Mouse (Mus musculus): ENCODE results near the gene Uba2. TPM values are rescaled to one million over a fixed set of nuclear protein-coding genes. Genes with fewer than 3 reads are reported as not detected.
"Not testable (repeated sequence)": the region's sequence is repeated elsewhere in the genome, so short reads cannot be mapped to it uniquely, and the experiment has no call there.

Uba2 gene
- polyA plus RNA-seq, 1 experiment from 2014 or later: 239 TPM

DNA sequence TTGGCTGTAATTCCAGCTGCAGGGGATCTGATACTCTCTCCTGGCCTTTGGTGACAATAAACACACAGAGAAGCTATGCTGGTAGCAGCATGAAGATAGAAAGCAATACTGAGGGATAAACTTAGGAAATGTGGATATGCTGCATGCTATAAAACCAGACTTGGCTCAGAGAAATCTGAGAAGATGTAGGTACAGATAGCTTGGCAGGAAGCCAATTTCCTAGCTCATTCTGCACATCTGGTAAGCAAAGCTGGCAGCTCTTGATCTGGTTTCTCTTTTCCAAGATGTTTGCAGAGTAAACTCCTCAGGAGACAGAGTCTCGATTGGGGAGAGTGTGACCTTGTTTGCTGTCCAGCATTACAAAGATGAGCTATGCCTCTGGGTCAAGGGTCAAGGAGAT is 48.8 kb downstream of the Uba2 start:
- H3K27ac ChIP-seq; H3K4me3 ChIP-seq; H3K9me3 ChIP-seq; H3K4me1 ChIP-seq (replicated peaks); H3K27me3 ChIP-seq (ENCODE audit: insufficient read depth, poor library complexity, severe bottlenecking); DNase-seq (ENCODE audit: low spot score): not testable (repeated sequence)
- 65% methylated on average over 1 of the region's 1 CpGs for WGBS
- H3K36me3 ChIP-seq: peaks cover 67% of the 10 kb centered on the region

- DNase-seq (ENCODE audit: low spot score): no peak
- peaks cover 84% of the 10 kb centered on the region for H3K36me3 ChIP-seq
- WGBS: 96% methylated on average over 3 of the region's 3 CpGs
Observed at GRCm38 (mm10) chr7:34116601-34117000, 52.8 kb downstream of the Uba2 start.

GRCm38 (mm10) chr7:34109190-34109589 is 60.2 kb downstream of the Uba2 start:
- no peaks in the 10 kb centered on the region for H3K4me1 ChIP-seq (replicated peaks)
- WGBS: 85% methylated on average over 5 of the region's 5 CpGs
- peaks cover 47% of the 10 kb centered on the region for H3K36me3 ChIP-seq
- peaks cover 3% of the 10 kb centered on the region; the same call in 1 of the 2 replicates for H3K9me3 ChIP-seq
- no peak for DNase-seq (ENCODE audit: low spot score)
- no peak overlapping the region for H3K4me3 ChIP-seq
- H3K27me3 ChIP-seq (ENCODE audit: insufficient read depth, poor library complexity, severe bottlenecking): no peaks in the 10 kb centered on the region
- no peak overlapping the region for H3K27ac ChIP-seq

More at GRCm38 (mm10) chr7:34116601-34117000, 52.8 kb downstream of the Uba2 start:
- Histone ChIP-seq H3K27me3 (ENCODE audit: insufficient read depth, poor library complexity, severe bottlenecking) (no peaks in the 10 kb centered on the region), H3K4me3 (no peak overlapping the region), H3K9me3 (no peaks in the 10 kb centered on the region), H3K27ac (no peak overlapping the region), H3K4me1 (replicated peaks) (no peaks in the 10 kb centered on the region)

DNA sequence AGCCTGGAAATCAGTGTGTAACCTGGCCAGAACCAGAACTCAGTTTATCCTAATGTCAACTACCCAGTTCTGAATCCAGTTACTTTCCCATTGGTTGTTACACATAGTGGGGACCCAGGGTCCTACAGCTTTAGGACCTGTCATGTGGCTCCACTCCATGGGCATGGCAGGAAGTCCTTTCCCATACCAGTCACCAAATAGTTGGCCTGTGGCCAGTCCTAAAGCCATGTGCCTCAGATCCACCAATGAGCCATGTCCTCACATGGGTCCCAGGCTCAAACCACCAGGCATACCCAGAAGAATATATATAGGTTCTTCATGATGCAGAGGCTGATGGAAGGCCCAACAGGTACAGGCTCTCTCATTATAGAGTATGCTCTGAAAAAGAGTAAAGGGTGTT is 68.1 kb downstream of the Uba2 start:
- H3K9me3 ChIP-seq: peaks cover 35% of the 10 kb centered on the region
- no peak for DNase-seq (ENCODE audit: low spot score)
- no peaks in the 10 kb centered on the region for H3K4me1 ChIP-seq (replicated peaks)
- no peak overlapping the region for H3K4me3 ChIP-seq
- no peak overlapping the region for H3K27ac ChIP-seq
- no peaks in the 10 kb centered on the region for H3K36me3 ChIP-seq
- H3K27me3 ChIP-seq (ENCODE audit: insufficient read depth, poor library complexity, severe bottlenecking): no peaks in the 10 kb centered on the region

DNA sequence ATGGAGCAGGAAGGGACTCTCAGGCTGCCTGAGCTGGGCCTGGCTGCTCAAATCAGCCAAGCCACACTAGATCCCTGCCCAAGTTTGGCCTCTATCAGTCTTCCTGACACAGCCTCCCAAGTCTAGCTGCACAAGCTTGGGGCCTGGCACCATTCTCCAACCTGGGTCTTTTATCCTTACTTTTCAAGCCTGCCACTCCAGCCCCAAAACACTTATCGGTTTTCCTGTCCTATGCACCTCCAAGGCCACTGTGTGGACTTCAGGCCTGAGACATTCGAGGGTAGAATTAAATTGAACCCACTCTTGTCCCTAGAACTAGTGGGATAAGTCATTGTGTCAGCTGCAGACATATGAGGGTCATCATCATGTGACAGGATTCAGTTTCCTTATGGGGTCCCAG is 69.4 kb downstream of the Uba2 start:
- Histone ChIP-seq H3K27ac (no peak overlapping the region), H3K4me3 (no peak overlapping the region), H3K27me3 (ENCODE audit: insufficient read depth, poor library complexity, severe bottlenecking) (no peaks in the 10 kb centered on the region), H3K36me3 (no peaks in the 10 kb centered on the region), H3K9me3 (peaks cover 39% of the 10 kb centered on the region), H3K4me1 (replicated peaks) (no peaks in the 10 kb centered on the region)
- 77% methylated on average over 2 of the region's 2 CpGs for WGBS
- no peak for DNase-seq (ENCODE audit: low spot score)

DNA sequence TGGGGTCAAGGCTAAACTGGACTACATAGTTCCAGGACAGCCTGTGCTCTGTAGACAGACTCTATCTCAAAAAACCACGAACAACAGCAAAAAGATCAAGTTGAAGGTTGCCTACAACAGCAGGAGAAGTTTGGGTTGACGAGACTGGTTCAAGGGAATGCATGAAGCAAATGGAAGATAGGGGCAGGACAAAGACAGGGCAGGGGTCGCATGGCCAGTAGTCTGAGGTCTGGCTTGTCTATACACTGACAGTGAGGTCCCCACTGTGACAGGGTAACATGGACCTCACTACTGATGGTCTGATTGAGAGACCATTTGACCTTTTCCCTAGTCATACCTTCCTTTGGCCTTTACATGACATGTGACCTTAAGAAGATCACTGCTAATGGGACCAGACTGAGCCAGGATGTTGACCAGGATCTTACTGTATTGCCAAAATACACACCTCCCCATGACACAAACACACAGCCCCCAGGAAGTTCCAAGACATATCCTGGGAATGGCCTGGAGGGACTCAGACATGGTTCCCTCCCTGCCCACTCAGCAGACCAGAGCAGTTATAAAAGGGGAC is 74.4 kb downstream of the Uba2 start, which contains the start of gene Scgb1b30:
Gene Scgb1b30 (plus strand): TSS at position 521 of the 571 bp plus-strand sequence.
- H3K27ac ChIP-seq: no peak within 1 kb of the TSS
- peaks cover 38% of the 10 kb centered on the region for H3K9me3 ChIP-seq
- H3K27me3 ChIP-seq (ENCODE audit: insufficient read depth, poor library complexity, severe bottlenecking): no peaks in the 10 kb centered on the region
- WGBS: 78% methylated on average over 3 of the region's 3 CpGs
- no peaks in the 10 kb centered on the region for H3K36me3 ChIP-seq
- H3K4me3 ChIP-seq: no peak within 1 kb of the TSS
- no peaks in the 10 kb centered on the region for H3K4me1 ChIP-seq (replicated peaks)
- no peak for DNase-seq (ENCODE audit: low spot score)

Other genes with a start within 250 kb of the Uba2 start
- not detected in 2 replicates for gene Scgb2b26, start 224.6 kb downstream of the Uba2 start, polyA plus RNA-seq (2016; fragmentation: Nextera tagmentation; extraction: Ambion mirVana)
- gene Scgb2b27, start 155.7 kb downstream of the Uba2 start, polyA plus RNA-seq (2016; fragmentation: Nextera tagmentation; extraction: Ambion mirVana): not detected in 2 replicates
- not detected in 2 replicates for gene Scgb1b27, start 148.1 kb downstream of the Uba2 start, polyA plus RNA-seq (2016; fragmentation: Nextera tagmentation; extraction: Ambion mirVana)
- not detected in 2 replicates for gene Scgb1b30, start 74.2 kb downstream of the Uba2 start, polyA plus RNA-seq (2016; fragmentation: Nextera tagmentation; extraction: Ambion mirVana)
- gene Wtip, start 36.3 kb downstream of the Uba2 start, polyA plus RNA-seq (2016; fragmentation: Nextera tagmentation; extraction: Ambion mirVana): 4.0 and 4.8 TPM in 2 replicates
- gene Pdcd2l, start 27.1 kb upstream of the Uba2 start, polyA plus RNA-seq (2016; fragmentation: Nextera tagmentation; extraction: Ambion mirVana): 82.2 and 85.5 TPM in 2 replicates
- gene Gpi1, start 60.7 kb upstream of the Uba2 start, polyA plus RNA-seq (2016; fragmentation: Nextera tagmentation; extraction: Ambion mirVana): 313 and 393 TPM in 2 replicates
- gene Gm6096, start 81.4 kb upstream of the Uba2 start, polyA plus RNA-seq (2016; fragmentation: Nextera tagmentation; extraction: Ambion mirVana): not detected in 2 replicates
- gene 4931406P16Rik, start 144.0 kb upstream of the Uba2 start, polyA plus RNA-seq (2016; fragmentation: Nextera tagmentation; extraction: Ambion mirVana): 25.2 and 26.8 TPM in 2 replicates
- gene Lsm14a, start 223.7 kb upstream of the Uba2 start, polyA plus RNA-seq (2016; fragmentation: Nextera tagmentation; extraction: Ambion mirVana): 84.5 and 104 TPM in 2 replicates